Mouse (Mus musculus) E14TG2a.4 (cell line): ENCODE data around the gene Gm14325.
"Not testable (repeated sequence)": the region's sequence is repeated elsewhere in the genome, so short reads cannot be mapped to it uniquely, and the experiment has no call there.

ENCODE experiments used
- CTCF ChIP-seq: conservative IDR thresholded peaks from 2 replicates; pipeline ENCODE4 v1.5.1; 2014; ENCODE audit warnings: low read length
- POU5F1 ChIP-seq: IDR thresholded peaks from 2 replicates; pipeline ENCODE4 v1.6.1; 2014; ENCODE audit warnings: low read length, borderline replicate concordance

GRCm38 (mm10) chr2:177887743-177888142, 47.6 kb upstream of the Gm14325 start:
- TF ChIP-seq CTCF, POU5F1: not testable (repeated sequence)
